Mouse (Mus musculus) liver, embryonic 11.5 days (tissue): ENCODE data around the gene Serpinf1. TPM values are rescaled to one million over a fixed set of nuclear protein-coding genes. Genes with fewer than 3 reads are reported as not detected.

Source experiments
- ATAC-seq: fragments of 200-750 bp; cut with Nextera tagmentation; replicated peaks from 2 replicates; pipeline ENCODE4 v1.8.0; 2017; ENCODE audit warnings: moderate number of reproducible peaks, mild to moderate bottlenecking, moderate TSS enrichment, moderate library complexity; ENCODE audit not compliant: low FRiP score
- DNase-seq: peaks from one replicate; pipeline ENCODE4 v3.0.0-alpha.2; 2017; ENCODE audit warnings: low spot score
- H3K27ac ChIP-seq: fragments of 300-500 bp; sonication (generic); 2 replicates; pipeline ENCODE4 v1.5.1; 2014; ENCODE audit warnings: mild to moderate bottlenecking, low read depth, low read length, control low read depth
- H3K27me3 ChIP-seq: fragments of 300-500 bp; sonication (generic); replicated peaks from 2 replicates; pipeline ENCODE4 v1.6.1; 2014; ENCODE audit warnings: low read length, mixed read lengths; ENCODE audit not compliant: control insufficient read depth, insufficient read depth
- H3K36me3 ChIP-seq: fragments of 300-500 bp; sonication (generic); 2 replicates; pipeline ENCODE4 v1.6.1; 2014; ENCODE audit warnings: mild to moderate bottlenecking, low read length, moderate library complexity, mixed read lengths; ENCODE audit not compliant: control insufficient read depth, insufficient read depth
- H3K4me1 ChIP-seq: fragments of 300-500 bp; sonication (generic); replicated peaks from 2 replicates; pipeline ENCODE4 v1.6.1; 2014; ENCODE audit warnings: low read length, mixed read lengths; ENCODE audit not compliant: control insufficient read depth, insufficient read depth
- H3K4me2 ChIP-seq: fragments of 300-500 bp; sonication (generic); 2 replicates; pipeline ENCODE4 v1.6.1; 2014; ENCODE audit warnings: mild to moderate bottlenecking, control low read depth, moderate library complexity
- H3K4me3 ChIP-seq: fragments of 300-500 bp; sonication (generic); 2 replicates; pipeline ENCODE4 v1.5.1; 2014; ENCODE audit warnings: low read depth, low read length, control low read depth
- H3K9ac ChIP-seq: fragments of 300-500 bp; sonication (generic); 2 replicates; pipeline ENCODE4 v1.6.1; 2014; ENCODE audit warnings: low read depth, low read length, control low read depth
- H3K9me3 ChIP-seq: fragments of 300-500 bp; sonication (generic); 2 replicates; pipeline ENCODE4 v1.6.1; 2016; ENCODE audit warnings: low read length, inconsistent platforms, mixed read lengths; ENCODE audit not compliant: control insufficient read depth
- WGBS: fragments of 180-500 bp; shearing (Covaris S2); extraction: QIAGEN DNeasy Blood & Tissue Kit; methylation state at CpG from one replicate; pipeline ENCODE4 v1.1.7; 2014; 5-methylcytosine and 5-hydroxymethylcytosine counted together
- polyA plus RNA-seq: library from polyadenylated mRNA; unstranded; fragments of >200 nt; fragmentation: Nextera tagmentation; extraction: Ambion mirVana; gene quantifications from 2 replicates; pipeline ENCODE4 v1.2.1, GENCODE M21; 2014

The Serpinf1 gene
- polyA plus RNA-seq: 217 and 224 TPM in 2 replicates

DNA sequence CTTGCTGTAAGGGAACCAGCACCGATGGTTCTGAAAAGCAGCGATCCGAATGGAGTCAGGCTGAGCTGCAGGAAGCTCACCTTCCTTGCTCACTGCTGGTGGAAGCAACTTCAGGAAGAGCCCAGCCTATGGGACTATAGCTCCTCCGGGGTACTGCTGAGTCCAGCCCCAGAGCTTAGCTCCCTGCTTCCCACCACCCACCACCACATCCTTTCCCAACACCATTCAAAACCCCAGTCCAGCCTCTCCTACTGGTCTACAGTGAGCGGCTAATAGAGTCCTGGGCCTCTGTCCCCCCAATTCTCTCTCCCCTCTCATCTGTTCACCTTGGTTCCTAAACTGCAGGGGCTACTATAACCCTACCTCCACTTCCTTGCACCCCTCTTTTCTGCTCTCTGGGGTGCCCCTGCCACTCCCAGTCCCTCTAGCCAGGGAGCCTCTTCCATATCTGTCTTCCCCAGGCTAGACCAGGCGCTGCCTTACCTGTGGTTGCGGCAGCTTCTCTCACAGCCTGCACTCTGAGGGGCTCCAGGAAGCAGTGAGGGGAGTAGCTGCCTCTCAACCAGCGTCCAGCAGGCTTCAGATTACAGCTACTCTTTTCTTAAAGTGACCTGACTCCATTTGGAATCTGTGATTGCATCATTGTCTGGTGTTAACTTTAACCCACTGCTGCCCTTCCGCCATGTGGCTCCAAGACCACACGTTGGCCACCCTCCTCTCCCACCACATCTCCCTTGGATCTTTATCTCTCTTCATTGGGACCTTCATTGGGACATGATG, at the start of gene Serpinf1:
Gene Serpinf1, minus strand, starts transcription at position 689 of the 780 bp plus-strand sequence.
- DNase-seq (no peak), ATAC-seq (0 out of 2 replicates have a peak, but pooled peaks have one; percentile 39)
- peak within 1 kb of the TSS; percentile 49 for H3K9ac ChIP-seq
- H3K4me3 ChIP-seq: peak within 1 kb of the TSS; percentile 51
- H3K36me3 ChIP-seq: no peaks in the 10 kb centered on the region
- WGBS: 41% methylated on average over 10 of the region's 10 CpGs
- peak within 1 kb of the TSS; percentile 64 for H3K4me2 ChIP-seq
- no peaks in the 10 kb centered on the region for H3K9me3 ChIP-seq
- peak within 1 kb of the TSS; percentile 39 for H3K27ac ChIP-seq
- peaks cover 7% of the 10 kb centered on the region for H3K4me1 ChIP-seq
- no peaks in the 10 kb centered on the region for H3K27me3 ChIP-seq

DNA sequence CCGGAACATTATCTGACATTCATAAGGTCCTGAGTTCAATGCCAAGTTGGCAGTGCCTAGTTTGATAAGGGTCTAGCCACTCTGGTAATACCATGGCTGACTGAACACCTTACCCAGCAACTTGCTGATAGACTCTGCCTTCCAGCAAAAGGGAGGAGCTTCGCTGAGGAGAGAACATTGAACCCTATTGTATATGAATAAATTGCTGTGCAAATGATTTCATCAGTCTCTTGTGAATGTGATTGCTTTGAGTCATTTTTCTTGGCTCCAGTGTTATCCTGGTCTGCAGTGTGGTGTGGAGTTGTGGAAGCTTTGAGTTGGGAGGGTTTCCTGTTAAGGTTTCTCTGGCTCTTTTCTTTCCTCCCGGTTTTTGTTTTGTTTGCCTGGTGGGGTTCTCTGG, 48.2 kb upstream of the Serpinf1 start:
- Histone ChIP-seq H3K9ac (no peak overlapping the region), H3K9me3 (no peaks in the 10 kb centered on the region; the same call in 1 of the 2 replicates), H3K27me3 (no peaks in the 10 kb centered on the region), H3K4me3 (no peak overlapping the region), H3K4me1 (peaks cover 14% of the 10 kb centered on the region), H3K36me3 (peaks cover 6% of the 10 kb centered on the region; the same call in 1 of the 2 replicates), H3K27ac (no peak overlapping the region), H3K4me2 (no peak overlapping the region)
- DNase-seq: no peak
- WGBS: 93% methylated on average over 3 of the region's 3 CpGs
- no peak for ATAC-seq

DNA sequence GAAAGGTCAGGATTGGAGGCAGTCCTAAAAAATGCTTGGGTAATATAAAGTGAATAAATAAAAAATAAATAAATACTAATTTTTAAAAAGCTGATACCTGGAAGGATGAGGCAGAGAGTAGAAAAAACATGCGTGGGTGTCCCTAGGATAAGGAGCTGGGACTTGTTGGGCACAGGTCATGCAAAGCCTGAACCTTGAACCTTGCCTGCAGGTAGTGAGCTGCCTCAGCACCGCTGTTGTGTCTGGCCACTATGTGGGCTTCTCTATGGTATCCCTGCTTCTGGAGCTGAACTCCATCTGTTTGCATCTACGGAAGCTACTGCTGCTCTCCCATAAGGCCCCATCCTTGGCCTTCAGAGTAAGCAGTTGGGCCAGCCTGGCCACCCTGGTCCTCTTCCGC, 46.8 kb upstream of the Serpinf1 start:
- Histone ChIP-seq H3K4me2 (no peak overlapping the region), H3K27me3 (no peaks in the 10 kb centered on the region), H3K27ac (no peak overlapping the region), H3K36me3 (peaks cover 18% of the 10 kb centered on the region), H3K4me1 (peaks cover 14% of the 10 kb centered on the region), H3K9me3 (no peaks in the 10 kb centered on the region; the same call in 1 of the 2 replicates), H3K4me3 (no peak overlapping the region), H3K9ac (no peak overlapping the region)
- ATAC-seq: no peak
- DNase-seq: no peak
- 92% methylated on average over 4 of the region's 4 CpGs for WGBS

DNA sequence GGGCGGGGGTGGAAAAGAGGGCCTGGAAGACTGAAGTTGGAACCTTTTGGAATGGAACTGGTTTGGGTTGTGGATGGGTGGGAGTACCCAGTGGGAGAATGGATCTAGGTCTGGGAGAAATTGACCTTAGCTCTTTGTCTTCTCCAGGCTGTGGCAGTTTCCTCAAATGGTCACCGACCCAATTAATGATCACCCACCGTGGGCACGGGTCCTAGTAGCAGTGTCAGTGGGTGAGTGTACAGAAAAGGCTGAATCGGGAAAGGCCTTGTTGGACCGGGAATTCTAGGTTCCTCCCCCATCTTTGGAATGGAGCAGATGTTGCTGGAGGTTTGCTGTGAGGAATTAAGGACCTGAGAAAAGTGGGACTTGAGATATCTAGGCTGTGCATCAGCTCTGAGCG, 45.9 kb upstream of the Serpinf1 start:
- peaks cover 18% of the 10 kb centered on the region for H3K4me1 ChIP-seq
- no peak overlapping the region for H3K27ac ChIP-seq
- peak overlapping the region; percentile 44 for H3K4me3 ChIP-seq
- no peaks in the 10 kb centered on the region; the same call in 1 of the 2 replicates for H3K9me3 ChIP-seq
- peak overlapping the region; percentile 67 for H3K4me2 ChIP-seq
- ATAC-seq (no peak; the same call in 1 of the 2 replicates), DNase-seq (no peak)
- H3K9ac ChIP-seq: peak overlapping the region; percentile 47; the same call in 1 of the 2 replicates
- peaks cover 18% of the 10 kb centered on the region for H3K36me3 ChIP-seq
- 58% methylated on average over 7 of the region's 7 CpGs for WGBS
- no peaks in the 10 kb centered on the region for H3K27me3 ChIP-seq

DNA sequence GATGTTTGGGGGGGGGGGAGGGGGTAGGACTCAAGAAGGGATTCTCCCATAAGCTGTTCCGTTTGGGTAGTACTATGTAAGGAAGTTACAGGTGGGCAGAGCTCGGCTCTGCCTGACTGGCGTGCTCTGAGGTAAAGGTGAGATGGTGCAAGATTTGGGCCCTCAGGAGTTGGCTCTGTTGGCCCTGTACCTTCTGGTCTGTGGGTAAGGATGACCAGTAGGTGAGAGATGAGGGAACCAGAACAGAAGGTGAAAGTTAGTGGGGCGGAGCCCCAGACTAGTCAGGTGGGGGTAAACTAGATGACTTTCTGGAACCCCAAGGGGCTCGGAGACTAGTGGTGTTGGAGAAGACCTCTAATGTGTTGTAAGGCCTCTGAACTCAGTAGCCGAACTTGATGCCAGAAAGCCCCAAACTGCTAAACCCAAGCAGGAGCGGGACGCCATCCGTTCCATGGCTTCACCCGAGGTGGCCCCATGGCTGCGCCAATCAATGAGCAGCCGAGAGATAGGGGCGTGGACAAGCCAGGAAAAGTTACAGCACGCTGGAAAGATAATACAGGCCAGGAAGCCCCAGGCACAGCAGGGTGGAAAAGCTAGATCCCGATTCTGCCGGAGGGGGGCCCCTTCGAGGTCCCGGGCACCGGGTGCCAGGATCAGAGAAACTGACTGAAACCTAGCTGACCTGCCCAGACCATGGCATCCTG, 45.2 kb upstream of the Serpinf1 start:
- ATAC-seq (peak; percentile 81), DNase-seq (peak; percentile 68)
- 14% methylated on average over 19 of the region's 19 CpGs for WGBS
- Histone ChIP-seq H3K9me3 (no peaks in the 10 kb centered on the region; the same call in 1 of the 2 replicates), H3K27ac (0 out of 2 replicates have a peak overlapping the region, but pooled peaks have one; percentile 8), H3K9ac (peak overlapping the region; percentile 47), H3K4me1 (peaks cover 25% of the 10 kb centered on the region), H3K4me3 (peak overlapping the region; percentile 44), H3K27me3 (no peaks in the 10 kb centered on the region), H3K36me3 (peaks cover 18% of the 10 kb centered on the region), H3K4me2 (peak overlapping the region; percentile 67)

DNA sequence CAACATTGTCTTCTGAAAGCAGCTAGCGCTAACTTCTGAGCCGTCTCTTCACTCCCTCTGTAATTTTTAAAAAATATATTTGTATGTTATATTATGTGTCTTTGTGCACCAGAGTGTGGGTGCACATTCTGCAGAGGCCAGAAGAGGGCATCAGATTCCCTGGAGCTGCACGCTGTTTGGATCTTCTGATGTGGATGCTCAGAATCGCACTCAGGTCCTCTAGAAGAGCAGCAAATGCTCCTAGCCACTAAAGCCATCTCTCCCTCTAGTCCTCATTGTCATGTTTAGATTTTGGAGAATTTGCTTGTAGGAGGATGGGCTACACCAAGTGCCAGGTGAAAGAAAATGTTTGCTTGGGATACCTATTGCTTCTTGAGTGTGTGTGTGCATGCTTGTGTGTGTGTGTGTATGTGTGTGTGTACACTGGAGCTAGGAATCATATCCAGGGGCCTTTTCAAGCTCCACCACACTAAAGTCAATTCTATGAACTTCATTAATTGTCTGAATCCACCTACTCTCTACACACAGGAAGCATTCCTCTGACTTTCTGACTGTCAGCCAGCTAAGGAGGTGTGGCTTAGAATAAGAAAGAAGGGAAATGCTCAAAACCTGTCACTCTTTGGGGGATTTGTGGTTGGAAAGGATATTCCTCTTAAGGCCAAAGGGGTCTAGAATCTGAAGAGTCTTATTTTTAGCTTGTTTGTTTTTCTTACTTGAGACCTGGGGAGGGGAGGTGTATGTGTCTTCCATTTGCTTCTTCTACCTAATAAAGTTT, 44.4 kb upstream of the Serpinf1 start:
- no peak for ATAC-seq
- WGBS: 97% methylated on average over 4 of the region's 4 CpGs

DNA sequence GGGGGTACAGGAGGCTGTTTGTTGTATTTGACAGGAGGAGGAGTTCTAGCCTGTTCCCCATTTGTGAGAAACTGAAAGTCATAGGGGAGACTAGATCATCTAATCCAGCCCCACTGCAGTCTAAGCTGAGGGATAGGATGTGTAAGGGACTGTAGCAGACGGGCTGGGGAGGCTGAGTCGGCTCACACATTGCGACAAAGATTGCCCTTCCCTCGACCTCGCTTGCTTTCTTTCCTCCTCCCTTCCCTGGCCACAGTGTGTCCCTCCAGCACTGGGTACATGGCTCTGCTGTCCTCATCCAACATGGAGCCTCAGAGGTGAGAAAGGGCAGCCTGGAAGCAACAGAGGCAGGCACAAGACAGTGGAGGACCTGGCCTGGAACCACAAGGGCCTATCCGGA, 42.5 kb upstream of the Serpinf1 start:
- ATAC-seq (no peak), DNase-seq (peak; percentile 30)
- Histone ChIP-seq H3K27ac (no peak overlapping the region), H3K9ac (no peak overlapping the region), H3K9me3 (no peaks in the 10 kb centered on the region; the same call in 1 of the 2 replicates), H3K4me3 (no peak overlapping the region), H3K36me3 (peaks cover 18% of the 10 kb centered on the region), H3K4me1 (peaks cover 30% of the 10 kb centered on the region), H3K27me3 (no peaks in the 10 kb centered on the region), H3K4me2 (no peak overlapping the region)
- WGBS: 88% methylated on average over 6 of the region's 6 CpGs

More for the DNA sequence above, 44.4 kb upstream of the Serpinf1 start:
- no peak overlapping the region; the same call in 1 of the 2 replicates for H3K4me3 ChIP-seq
- H3K27me3 ChIP-seq: no peaks in the 10 kb centered on the region
- no peak overlapping the region for H3K9ac ChIP-seq
- H3K36me3 ChIP-seq: peaks cover 18% of the 10 kb centered on the region
- peak; percentile 27 for DNase-seq
- H3K4me2 ChIP-seq: peak overlapping the region; percentile 67
- H3K27ac ChIP-seq: 0 out of 2 replicates have a peak overlapping the region, but pooled peaks have one; percentile 8
- H3K9me3 ChIP-seq: no peaks in the 10 kb centered on the region; the same call in 1 of the 2 replicates
- H3K4me1 ChIP-seq: peaks cover 29% of the 10 kb centered on the region

DNA sequence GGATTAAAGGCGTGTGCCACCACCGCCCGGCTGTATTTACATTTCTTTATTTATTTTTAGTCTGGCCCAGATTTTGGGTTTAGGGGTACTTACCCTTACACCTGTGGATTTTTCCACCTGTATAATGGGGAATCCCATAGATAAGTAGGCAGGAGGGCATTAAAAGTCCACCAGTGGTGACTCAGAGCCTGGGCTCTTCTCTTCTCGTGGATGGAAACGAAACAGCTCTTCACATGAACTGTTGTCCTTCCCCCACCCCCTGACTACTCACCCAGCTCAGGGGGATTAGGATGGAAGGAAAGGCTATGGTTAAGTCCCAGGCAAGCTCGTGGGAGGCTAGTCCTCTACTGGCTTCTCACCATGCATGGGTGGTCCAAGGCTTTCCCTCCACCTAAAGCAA, 41.9 kb upstream of the Serpinf1 start:
- Histone ChIP-seq H3K9ac (no peak overlapping the region), H3K9me3 (no peaks in the 10 kb centered on the region; the same call in 1 of the 2 replicates), H3K4me1 (peaks cover 37% of the 10 kb centered on the region), H3K27ac (no peak overlapping the region), H3K4me2 (no peak overlapping the region), H3K27me3 (no peaks in the 10 kb centered on the region), H3K36me3 (peaks cover 18% of the 10 kb centered on the region), H3K4me3 (no peak overlapping the region)
- ATAC-seq (no peak), DNase-seq (no peak)
- WGBS: 89% methylated on average over 6 of the region's 6 CpGs
